Mouse (Mus musculus): Measurements from ENCODE around the gene 1810055G02Rik.

DNA sequence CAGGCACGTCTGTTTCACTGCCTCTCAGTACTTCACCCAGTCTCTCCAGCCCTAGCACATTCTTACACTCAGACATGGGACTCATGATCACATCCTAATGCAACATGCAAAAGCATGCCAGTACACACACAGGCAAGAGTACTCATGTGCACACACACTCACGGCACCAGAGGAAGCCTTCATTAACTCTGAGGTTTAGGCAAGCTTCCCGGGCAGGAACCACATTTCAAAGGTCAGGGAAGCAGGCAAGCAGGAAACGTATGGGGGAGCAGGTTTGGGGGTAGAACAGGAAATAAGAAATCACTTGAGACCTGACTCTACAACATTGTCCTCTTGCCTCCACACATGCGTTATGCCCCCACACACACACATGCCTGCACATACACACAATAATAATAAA, 42.6 kb upstream of the 1810055G02Rik start:
- TF ChIP-seq CTCF (IDR thresholded peaks at IDR 0.05; ENCODE audit: control insufficient read depth, insufficient read depth, insufficient read length) (no peak), MYOG (IDR thresholded peaks at IDR 0.05; ENCODE audit: control insufficient read depth, extremely low read depth, insufficient read length) (no peak), USF1 (IDR thresholded peaks at IDR 0.05; ENCODE audit: low read depth) (no peak), MYOD1 (IDR thresholded peaks at IDR 0.05; ENCODE audit: control insufficient read depth, insufficient read length, low read depth) (no peak), CEBPB (IDR thresholded peaks at IDR 0.05; ENCODE audit: low read depth) (no peak), MAX (IDR thresholded peaks at IDR 0.05) (no peak)
